Mouse (Mus musculus): ENCODE measurements around the gene Cdk8.

DNA sequence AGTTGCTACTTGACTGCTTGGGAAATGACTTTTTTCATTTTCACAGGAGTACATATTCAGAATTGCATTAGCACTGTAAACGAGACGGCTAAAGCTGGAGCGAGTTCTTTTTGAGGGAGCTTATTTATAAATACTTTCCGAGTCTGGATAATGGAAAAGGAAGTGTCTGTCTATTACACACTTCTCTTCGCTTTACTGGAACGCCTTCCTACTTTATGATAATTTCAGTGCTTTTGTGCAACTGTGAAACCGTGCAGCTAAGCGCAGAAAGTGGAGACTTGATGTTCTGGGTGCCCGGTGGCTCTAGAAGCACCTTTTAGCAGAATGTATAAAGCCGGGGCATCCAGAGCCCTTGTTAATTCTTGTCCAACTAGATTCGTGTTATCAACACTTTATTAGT, 1.8 kb downstream of the Cdk8 start:
- TF ChIP-seq CTCF (conservative IDR thresholded peaks at IDR 0.05; ENCODE audit: insufficient read depth, insufficient read length, low read depth, low read length) (no peak), POLR2A (IDR thresholded peaks at IDR 0.05; ENCODE audit: low read depth, low read length) (no peak)

Measured in kidney, adult 2 months (tissue).